Mouse (Mus musculus) forebrain, embryonic 15.5 days (tissue): ENCODE data around the gene Ndufb5. TPM values are rescaled to one million over a fixed set of nuclear protein-coding genes. Genes with fewer than 3 reads are reported as not detected.
"Not testable (repeated sequence)": the region's sequence is repeated elsewhere in the genome, so short reads cannot be mapped to it uniquely, and the experiment has no call there.

Source experiments
- ATAC-seq: fragments of 200-750 bp; cut with Nextera tagmentation; replicated peaks from 2 replicates; pipeline ENCODE4 v1.8.0; 2017; ENCODE audit warnings: mild to moderate bottlenecking, moderate TSS enrichment, moderate library complexity
- H3K27ac ChIP-seq: fragments of 300-500 bp; sonication (generic); replicated peaks from 2 replicates; pipeline ENCODE4 v1.5.1; 2015; ENCODE audit warnings: mild to moderate bottlenecking, inconsistent platforms
- H3K27me3 ChIP-seq: fragments of 300-500 bp; sonication (generic); 2 replicates; pipeline ENCODE4 v1.6.1; 2015; ENCODE audit warnings: inconsistent platforms
- H3K36me3 ChIP-seq: fragments of 300-500 bp; sonication (generic); 2 replicates; pipeline ENCODE4 v1.6.1; 2015; ENCODE audit warnings: mild to moderate bottlenecking, inconsistent platforms
- H3K4me1 ChIP-seq: fragments of 300-500 bp; sonication (generic); 2 replicates; pipeline ENCODE4 v1.6.1; 2015; ENCODE audit warnings: inconsistent platforms
- H3K4me2 ChIP-seq: fragments of 300-500 bp; sonication (generic); replicated peaks from 2 replicates; pipeline ENCODE4 v1.6.1; 2015; ENCODE audit warnings: mild to moderate bottlenecking, inconsistent platforms
- H3K4me3 ChIP-seq: fragments of 300-500 bp; sonication (generic); 2 replicates; pipeline ENCODE4 v1.5.1; 2015; ENCODE audit warnings: mild to moderate bottlenecking, inconsistent platforms
- H3K9ac ChIP-seq: fragments of 300-500 bp; sonication (generic); replicated peaks from 2 replicates; pipeline ENCODE4 v1.6.1; 2015; ENCODE audit warnings: mild to moderate bottlenecking, inconsistent platforms
- H3K9me3 ChIP-seq: fragments of 300-500 bp; sonication (generic); 2 replicates; pipeline ENCODE4 v1.6.1; 2016; ENCODE audit warnings: inconsistent platforms
- whole genome bisulfite sequencing: fragments of 180-500 bp; shearing (Covaris S2); methylation state at CpG from one replicate; pipeline ENCODE4 v1.1.7; 2015; ENCODE audit warnings: mixed read lengths; 5-methylcytosine and 5-hydroxymethylcytosine counted together
- polyA plus RNA-seq: library from polyadenylated mRNA; unstranded; fragments of >200 nt; fragmentation: Nextera tagmentation; extraction: Ambion mirVana; gene quantifications from 2 replicates; pipeline ENCODE4 v1.2.1, GENCODE M21; 2015

Ndufb5 gene
- polyA plus RNA-seq: 287 and 299 TPM in 2 replicates

- WGBS: under 1% methylated on average over 62 of the region's 62 CpGs
- Histone ChIP-seq H3K4me1 (peaks cover 23% of the 10 kb centered on the region), H3K4me2 (peak within 1 kb of the TSS; percentile 68), H3K4me3 (peak within 1 kb of the TSS; percentile 68), H3K9ac (peak within 1 kb of the TSS; percentile 72), H3K27ac (peak within 1 kb of the TSS; percentile 89), H3K27me3 (no peaks in the 10 kb centered on the region), H3K36me3 (peaks cover 14% of the 10 kb centered on the region), H3K9me3 (no peaks in the 10 kb centered on the region)
- ATAC-seq: peak; percentile 99
Measured at GRCm38 (mm10) chr3:32736244-32737171, at the start of gene Ndufb5. Gene Ndufb5 (plus strand): TSS chr3:32736990.

- Histone ChIP-seq H3K9ac (no peak overlapping the region), H3K4me3 (no peak overlapping the region), H3K4me2 (no peak overlapping the region), H3K36me3 (no peaks in the 10 kb centered on the region), H3K27me3 (no peaks in the 10 kb centered on the region), H3K9me3 (no peaks in the 10 kb centered on the region), H3K27ac (no peak overlapping the region), H3K4me1 (no peaks in the 10 kb centered on the region)
- no peak for ATAC-seq
- 74% methylated on average over 4 of the region's 4 CpGs for WGBS
Measured at GRCm38 (mm10) chr3:32687156-32687555, 49.6 kb upstream of the Ndufb5 start.

- no peak for ATAC-seq
- H3K9me3 ChIP-seq: no peaks in the 10 kb centered on the region
- no peaks in the 10 kb centered on the region for H3K27me3 ChIP-seq
- H3K9ac ChIP-seq: no peak overlapping the region
- H3K4me1 ChIP-seq: no peaks in the 10 kb centered on the region
- no peaks in the 10 kb centered on the region for H3K36me3 ChIP-seq
- H3K4me3 ChIP-seq: no peak overlapping the region
- WGBS: 87% methylated on average over 9 of the region's 9 CpGs
- H3K4me2 ChIP-seq: no peak overlapping the region
- H3K27ac ChIP-seq: no peak overlapping the region
Measured at GRCm38 (mm10) chr3:32689567-32689999, 47.2 kb upstream of the Ndufb5 start.

GRCm38 (mm10) chr3:32690008-32690407, 46.8 kb upstream of the Ndufb5 start:
- no peaks in the 10 kb centered on the region for H3K9me3 ChIP-seq
- H3K36me3 ChIP-seq: no peaks in the 10 kb centered on the region
- H3K9ac ChIP-seq: no peak overlapping the region
- no peaks in the 10 kb centered on the region for H3K4me1 ChIP-seq
- H3K4me3 ChIP-seq: no peak overlapping the region
- no peak for ATAC-seq
- no peaks in the 10 kb centered on the region for H3K27me3 ChIP-seq
- WGBS: 91% methylated on average over 3 of the region's 3 CpGs
- no peak overlapping the region for H3K27ac ChIP-seq
- no peak overlapping the region for H3K4me2 ChIP-seq

- ATAC-seq: no peak
- H3K4me3 ChIP-seq: no peak overlapping the region
- no peak overlapping the region for H3K4me2 ChIP-seq
- no peaks in the 10 kb centered on the region for H3K9me3 ChIP-seq
- H3K27me3 ChIP-seq: no peaks in the 10 kb centered on the region
- no peaks in the 10 kb centered on the region for H3K36me3 ChIP-seq
- WGBS: 59% methylated on average over 1 of the region's 1 CpGs
- H3K9ac ChIP-seq: no peak overlapping the region
- no peaks in the 10 kb centered on the region for H3K4me1 ChIP-seq
- H3K27ac ChIP-seq: no peak overlapping the region
Measured at GRCm38 (mm10) chr3:32690901-32691300, 45.9 kb upstream of the Ndufb5 start.

- Histone ChIP-seq H3K27ac (no peak overlapping the region), H3K36me3 (no peaks in the 10 kb centered on the region), H3K4me3 (no peak overlapping the region), H3K9me3 (no peaks in the 10 kb centered on the region), H3K4me2 (no peak overlapping the region), H3K27me3 (no peaks in the 10 kb centered on the region), H3K9ac (no peak overlapping the region), H3K4me1 (no peaks in the 10 kb centered on the region)
- no peak for ATAC-seq
- 71% methylated on average over 5 of the region's 5 CpGs for WGBS
Measured at GRCm38 (mm10) chr3:32691841-32692240, 44.9 kb upstream of the Ndufb5 start.

- WGBS: 55% methylated on average over 5 of the region's 5 CpGs
- H3K4me3 ChIP-seq: no peak overlapping the region
- H3K4me1 ChIP-seq: no peaks in the 10 kb centered on the region
- H3K27me3 ChIP-seq: no peaks in the 10 kb centered on the region
- H3K9me3 ChIP-seq: no peaks in the 10 kb centered on the region
- no peak overlapping the region for H3K4me2 ChIP-seq
- no peak overlapping the region for H3K9ac ChIP-seq
- ATAC-seq: no peak
- no peak overlapping the region for H3K27ac ChIP-seq
- H3K36me3 ChIP-seq: no peaks in the 10 kb centered on the region
Measured at GRCm38 (mm10) chr3:32694211-32694610, 42.6 kb upstream of the Ndufb5 start.

- ATAC-seq: no peak
- 85% methylated on average over 12 of the region's 12 CpGs for WGBS
Measured at GRCm38 (mm10) chr3:32694737-32695582, 41.8 kb upstream of the Ndufb5 start.

GRCm38 (mm10) chr3:32695583-32695980, 41.2 kb upstream of the Ndufb5 start:
- no peak overlapping the region for H3K4me3 ChIP-seq
- no peaks in the 10 kb centered on the region for H3K4me1 ChIP-seq
- H3K9ac ChIP-seq: no peak overlapping the region
- no peaks in the 10 kb centered on the region for H3K9me3 ChIP-seq
- 88% methylated on average over 4 of the region's 4 CpGs for WGBS
- no peak overlapping the region for H3K4me2 ChIP-seq
- no peak overlapping the region for H3K27ac ChIP-seq
- no peaks in the 10 kb centered on the region for H3K27me3 ChIP-seq
- no peaks in the 10 kb centered on the region for H3K36me3 ChIP-seq
- no peak for ATAC-seq

More at GRCm38 (mm10) chr3:32694737-32695582, 41.8 kb upstream of the Ndufb5 start:
- Histone ChIP-seq H3K9ac (no peak overlapping the region), H3K36me3 (no peaks in the 10 kb centered on the region), H3K4me2 (no peak overlapping the region), H3K27ac (no peak overlapping the region), H3K4me3 (no peak overlapping the region), H3K9me3 (no peaks in the 10 kb centered on the region), H3K4me1 (no peaks in the 10 kb centered on the region), H3K27me3 (no peaks in the 10 kb centered on the region)

- H3K4me2 ChIP-seq: no peak overlapping the region
- ATAC-seq: peak; percentile 91
Measured at GRCm38 (mm10) chr3:32698228-32698863, 38.4 kb upstream of the Ndufb5 start.

GRCm38 (mm10) chr3:32704021-32704420, 32.8 kb upstream of the Ndufb5 start:
- ATAC-seq, H3K9ac ChIP-seq, H3K4me3 ChIP-seq, H3K9me3 ChIP-seq, H3K27me3 ChIP-seq, H3K4me1 ChIP-seq, H3K27ac ChIP-seq, H3K36me3 ChIP-seq, H3K4me2 ChIP-seq: not testable (repeated sequence)
- WGBS: 95% methylated on average over 6 of the region's 6 CpGs

More at GRCm38 (mm10) chr3:32698228-32698863, 38.4 kb upstream of the Ndufb5 start:
- Histone ChIP-seq H3K9ac (no peak overlapping the region), H3K4me1 (no peaks in the 10 kb centered on the region), H3K27me3 (no peaks in the 10 kb centered on the region), H3K36me3 (no peaks in the 10 kb centered on the region), H3K27ac (no peak overlapping the region), H3K4me3 (no peak overlapping the region), H3K9me3 (no peaks in the 10 kb centered on the region)
- WGBS: 32% methylated on average over 7 of the region's 7 CpGs

GRCm38 (mm10) chr3:32704632-32705031, 32.2 kb upstream of the Ndufb5 start:
- not testable (repeated sequence) for H3K4me2 ChIP-seq, H3K4me1 ChIP-seq, H3K9ac ChIP-seq, H3K9me3 ChIP-seq, H3K27ac ChIP-seq, H3K4me3 ChIP-seq, H3K36me3 ChIP-seq, ATAC-seq, H3K27me3 ChIP-seq
- WGBS: 95% methylated on average over 10 of the region's 10 CpGs
